Mouse (Mus musculus) testis, adult 2 months (tissue): ENCODE results near the gene Sim2. TPM values are rescaled to one million over a fixed set of nuclear protein-coding genes. Genes with fewer than 3 reads are reported as not detected.

Source experiments
- H3K27ac ChIP-seq: fragments of 200-500 bp; 2 replicates; pipeline ENCODE4 v1.5.1; 2012; ENCODE audit warnings: low read depth, low read length; ENCODE audit not compliant: control insufficient read depth, insufficient read depth
- H3K27me3 ChIP-seq: fragments of 200-500 bp; 2 replicates; pipeline ENCODE4 v1.6.1; 2012; ENCODE audit warnings: mild to moderate bottlenecking, low read length, moderate library complexity; ENCODE audit not compliant: control insufficient read depth, insufficient read depth
- H3K36me3 ChIP-seq: fragments of 200-500 bp; 2 replicates; pipeline ENCODE4 v1.6.1; 2012; ENCODE audit warnings: mild to moderate bottlenecking, low read length; ENCODE audit not compliant: control insufficient read depth, insufficient read depth
- H3K4me1 ChIP-seq: fragments of 200-500 bp; 2 replicates; pipeline ENCODE4 v1.6.1; 2012; ENCODE audit warnings: low read length; ENCODE audit not compliant: control insufficient read depth, insufficient read depth
- H3K4me3 ChIP-seq: fragments of 200-500 bp; 2 replicates; pipeline ENCODE4 v1.5.1; 2012; ENCODE audit warnings: low read depth, mild to moderate bottlenecking, low read length, moderate library complexity, mixed read lengths; ENCODE audit not compliant: control insufficient read depth
- CTCF ChIP-seq: fragments of 200-500 bp; IDR thresholded peaks from 2 replicates; pipeline ENCODE4 v1.5.1; 2012; ENCODE audit warnings: low read depth, mild to moderate bottlenecking, inconsistent platforms, low read length, moderate library complexity; ENCODE audit not compliant: control insufficient read depth, insufficient read depth, insufficient replicate concordance
- POLR2A ChIP-seq: fragments of 200-500 bp; IDR thresholded peaks from 2 replicates; pipeline ENCODE4 v1.6.1; 2012; ENCODE audit warnings: low read depth, mild to moderate bottlenecking, inconsistent platforms, low read length, moderate library complexity; ENCODE audit not compliant: control insufficient read depth
- polyA plus RNA-seq: library from polyadenylated mRNA; depleted of rRNA; stranded (reverse); fragments of >200 nt; gene quantifications from 2 replicates; pipeline ENCODE4 v1.2.3, GENCODE M21; 2012

Sim2 gene
- polyA plus RNA-seq, 1 experiment, result 0.06 TPM

- H3K27me3 ChIP-seq, result no peaks in the 10 kb centered on the region; the same call in 1 of the 2 replicates
These were observed 41.5 kb downstream of the Sim2 start for GRCm38 (mm10) chr16:94126200-94126599.

GRCm38 (mm10) chr16:94128236-94128835, 43.6 kb downstream of the Sim2 start:
- Histone ChIP-seq H3K27ac (no peak overlapping the region), H3K4me1 (peaks cover 8% of the 10 kb centered on the region), H3K4me3 (no peak overlapping the region), H3K36me3 (no peaks in the 10 kb centered on the region), H3K27me3 (no peaks in the 10 kb centered on the region; the same call in 1 of the 2 replicates)
- TF ChIP-seq POLR2A (no peak), CTCF (no peak)

More at GRCm38 (mm10) chr16:94126200-94126599, 41.5 kb downstream of the Sim2 start:
- no peak overlapping the region for H3K4me3 ChIP-seq
- H3K36me3 ChIP-seq, result no peaks in the 10 kb centered on the region
- TF ChIP-seq POLR2A, result no peak
- TF ChIP-seq CTCF, result no peak
- H3K4me1 ChIP-seq, result peaks cover 8% of the 10 kb centered on the region
- no peak overlapping the region for H3K27ac ChIP-seq

GRCm38 (mm10) chr16:94134218-94134617, 49.5 kb downstream of the Sim2 start:
- no peaks in the 10 kb centered on the region for H3K4me1 ChIP-seq
- no peak overlapping the region for H3K4me3 ChIP-seq
- TF ChIP-seq CTCF (no peak), POLR2A (no peak)
- H3K27me3 ChIP-seq, result no peaks in the 10 kb centered on the region
- no peaks in the 10 kb centered on the region for H3K36me3 ChIP-seq
- no peak overlapping the region for H3K27ac ChIP-seq

- Histone ChIP-seq H3K27ac (no peak overlapping the region), H3K4me3 (no peak overlapping the region), H3K27me3 (no peaks in the 10 kb centered on the region), H3K36me3 (no peaks in the 10 kb centered on the region), H3K4me1 (no peaks in the 10 kb centered on the region)
- TF ChIP-seq POLR2A (no peak), CTCF (no peak)
These were observed 56.0 kb downstream of the Sim2 start for GRCm38 (mm10) chr16:94140746-94141145.

GRCm38 (mm10) chr16:94143325-94143724, 58.6 kb downstream of the Sim2 start:
- Histone ChIP-seq H3K4me3 (no peak overlapping the region), H3K36me3 (no peaks in the 10 kb centered on the region), H3K27me3 (no peaks in the 10 kb centered on the region), H3K4me1 (no peaks in the 10 kb centered on the region), H3K27ac (no peak overlapping the region)
- TF ChIP-seq POLR2A (no peak), CTCF (no peak)

GRCm38 (mm10) chr16:94148139-94148538, 63.4 kb downstream of the Sim2 start:
- TF ChIP-seq CTCF (no peak), POLR2A (no peak)
- Histone ChIP-seq H3K4me1 (no peaks in the 10 kb centered on the region), H3K4me3 (no peak overlapping the region), H3K36me3 (no peaks in the 10 kb centered on the region), H3K27me3 (no peaks in the 10 kb centered on the region), H3K27ac (no peak overlapping the region)

- no peaks in the 10 kb centered on the region for H3K4me1 ChIP-seq
- no peaks in the 10 kb centered on the region for H3K27me3 ChIP-seq
- H3K36me3 ChIP-seq, result no peaks in the 10 kb centered on the region
- no peak overlapping the region for H3K27ac ChIP-seq
- H3K4me3 ChIP-seq, result no peak overlapping the region
- TF ChIP-seq POLR2A (no peak), CTCF (no peak)
These were observed 65.7 kb downstream of the Sim2 start for GRCm38 (mm10) chr16:94150125-94151103.
